Mouse (Mus musculus) liver, embryonic 14.5 days (tissue): ENCODE measurements around the gene Mpnd. TPM values are rescaled to one million over a fixed set of nuclear protein-coding genes. Genes with fewer than 3 reads are reported as not detected.

ENCODE experiments used
- ATAC-seq: fragments of 200-750 bp; cut with Nextera tagmentation; 2 replicates; pipeline ENCODE4 v1.8.0; 2017; ENCODE audit warnings: moderate number of reproducible peaks, mild to moderate bottlenecking, moderate library complexity; ENCODE audit not compliant: insufficient read depth
- DNase-seq, 3 experiments: peaks; one replicate each; pipeline ENCODE4 v3.0.0-alpha.2; 2012 to 2013; ENCODE audit warnings: low read depth in 3 of 3, low spot score in 3 of 3
- H3K27ac ChIP-seq: fragments of 300-500 bp; sonication (generic); 2 replicates; pipeline ENCODE4 v1.5.1; 2014; ENCODE audit warnings: moderate library complexity, mild to moderate bottlenecking, control low read depth, inconsistent platforms
- H3K27me3 ChIP-seq: fragments of 300-500 bp; sonication (generic); 2 replicates; pipeline ENCODE4 v1.6.1; 2014; ENCODE audit warnings: mild to moderate bottlenecking, low read length, moderate library complexity; ENCODE audit not compliant: control insufficient read depth, insufficient read depth
- H3K36me3 ChIP-seq: fragments of 300-500 bp; sonication (generic); replicated peaks from 2 replicates; pipeline ENCODE4 v1.6.1; 2014; ENCODE audit warnings: low read depth; ENCODE audit not compliant: control insufficient read depth, insufficient read depth
- H3K4me1 ChIP-seq, 2 experiments: fragments of 200-500 bp in 1 of 2; fragments of 300-500 bp in 1 of 2; sonication (generic) in 1 of 2; replicated peaks; 2 replicates each; pipeline ENCODE4 v1.6.1; 2012 to 2014; ENCODE audit warnings: antibody characterized with exemption in 1 of 2, inconsistent platforms in 1 of 2, low read length in 1 of 2; ENCODE audit not compliant: control insufficient read depth in 2 of 2, insufficient read depth in 2 of 2
- H3K4me2 ChIP-seq: fragments of 300-500 bp; sonication (generic); 2 replicates; pipeline ENCODE4 v1.6.1; 2014; ENCODE audit warnings: low read depth, mild to moderate bottlenecking, control low read depth, moderate library complexity
- H3K4me3 ChIP-seq, 2 experiments: fragments of 200-500 bp in 1 of 2; fragments of 300-500 bp in 1 of 2; sonication (generic) in 1 of 2; 2 replicates each; pipeline ENCODE4 v1.5.1; 2012 to 2014; ENCODE audit warnings: low read depth in 2 of 2, low read length in 2 of 2, mild to moderate bottlenecking in 2 of 2, control low read depth in 1 of 2, inconsistent platforms in 1 of 2, moderate library complexity in 1 of 2; ENCODE audit not compliant: insufficient read depth in 1 of 2
- H3K9ac ChIP-seq: fragments of 300-500 bp; sonication (generic); replicated peaks from 2 replicates; pipeline ENCODE4 v1.6.1; 2014; ENCODE audit warnings: mild to moderate bottlenecking, control low read depth, moderate library complexity
- H3K9me3 ChIP-seq: fragments of 300-500 bp; sonication (generic); 2 replicates; pipeline ENCODE4 v1.6.1; 2016; ENCODE audit warnings: low read length, mixed read lengths; ENCODE audit not compliant: control insufficient read depth
- CTCF ChIP-seq: IDR thresholded peaks from 2 replicates; pipeline ENCODE4 v1.5.1; 2016; ENCODE audit warnings: antibody characterized with exemption, low read depth, control low read depth
- EP300 ChIP-seq: IDR thresholded peaks from 2 replicates; pipeline ENCODE4 v1.6.1; 2016; ENCODE audit warnings: antibody characterized with exemption, low read depth
- WGBS: fragments of 180-500 bp; shearing (Covaris S2); extraction: QIAGEN DNeasy Blood & Tissue Kit; methylation state at CpG from one replicate; pipeline ENCODE4 v1.1.7; 2014; ENCODE audit not compliant: insufficient replicate concordance; 5-methylcytosine and 5-hydroxymethylcytosine counted together
- polyA plus RNA-seq, 2 experiments: library from polyadenylated mRNA; depleted of rRNA in 1 of 2; stranded (reverse) in 1 of 2; unstranded in 1 of 2; fragments of >200 nt; fragmentation: Nextera tagmentation in 1 of 2; extraction: Ambion mirVana in 1 of 2; gene quantifications; 2 replicates each; pipeline versions ENCODE4 v1.2.1 to v1.2.3; 2012 to 2014

Gene Mpnd
- polyA plus RNA-seq, 2 experiments: 12.9 to 15.7 TPM

GRCm38 (mm10) chr17:55961631-55962030, 43.9 kb upstream of the Mpnd start:
- H3K4me2 ChIP-seq: no peak overlapping the region
- ATAC-seq (no peak), DNase-seq (no peak)
- H3K27me3 ChIP-seq: no peaks in the 10 kb centered on the region
- no peak overlapping the region for H3K4me3 ChIP-seq
- no peak for TF ChIP-seq CTCF
- no peak for TF ChIP-seq EP300
- H3K4me1 ChIP-seq: peaks cover 6 to 15% of the 10 kb centered on the region in 2 experiments
- no peaks in the 10 kb centered on the region for H3K9me3 ChIP-seq
- peaks cover 2% of the 10 kb centered on the region for H3K36me3 ChIP-seq
- no peak overlapping the region for H3K9ac ChIP-seq
- no peak overlapping the region for H3K27ac ChIP-seq
- WGBS: 84% methylated on average over 7 of the region's 7 CpGs

DNA sequence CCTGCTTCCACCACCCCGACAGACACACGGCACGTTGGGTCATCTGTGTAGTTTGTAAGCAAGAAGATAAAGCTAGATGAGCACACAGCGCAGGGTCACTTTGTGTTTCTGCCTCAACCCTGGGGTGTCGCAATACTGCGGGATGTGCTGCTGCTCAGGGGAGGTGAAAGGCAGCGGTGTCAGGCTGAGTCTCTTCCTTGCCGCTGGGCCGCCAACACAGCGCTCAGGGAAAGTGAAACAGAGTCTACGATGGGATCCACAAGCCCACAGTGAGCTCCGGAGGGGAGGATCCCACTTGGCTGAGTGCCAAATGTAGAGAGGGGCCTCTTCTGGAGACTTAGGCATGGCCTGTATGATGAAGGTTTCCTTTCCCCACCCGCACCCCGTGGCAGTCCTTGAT, 42.3 kb upstream of the Mpnd start:
- H3K9ac ChIP-seq: no peak overlapping the region
- WGBS: 74% methylated on average over 14 of the region's 14 CpGs
- ATAC-seq (no peak), DNase-seq (no peak)
- H3K4me1 ChIP-seq: peaks cover 6 to 14% of the 10 kb centered on the region in 2 experiments
- no peaks in the 10 kb centered on the region for H3K27me3 ChIP-seq
- H3K9me3 ChIP-seq: no peaks in the 10 kb centered on the region
- H3K4me2 ChIP-seq: peak overlapping the region; percentile 15; the same call in 1 of the 2 replicates
- no peak overlapping the region for H3K27ac ChIP-seq
- no peak for TF ChIP-seq EP300
- no peak for TF ChIP-seq CTCF
- H3K36me3 ChIP-seq: peaks cover 3% of the 10 kb centered on the region
- no peak overlapping the region for H3K4me3 ChIP-seq

- peaks cover 3% of the 10 kb centered on the region for H3K36me3 ChIP-seq
- ATAC-seq: no peak
These were observed 41.0 kb upstream of the Mpnd start for GRCm38 (mm10) chr17:55964496-55964895.

GRCm38 (mm10) chr17:55964996-55965395, 40.5 kb upstream of the Mpnd start:
- Histone ChIP-seq H3K4me2 (no peak overlapping the region), H3K9me3 (no peaks in the 10 kb centered on the region), H3K9ac (no peak overlapping the region), H3K36me3 (peaks cover 3% of the 10 kb centered on the region), H3K27me3 (peaks cover 5% of the 10 kb centered on the region), H3K27ac (no peak overlapping the region), H3K4me3 (no peak overlapping the region), H3K4me1 (peaks cover 3 to 4% of the 10 kb centered on the region in 2 experiments)
- ATAC-seq (no peak), DNase-seq (no peak)
- WGBS: 70% methylated on average over 9 of the region's 9 CpGs
- TF ChIP-seq EP300 (no peak), CTCF (no peak; the same call in 1 of the 2 replicates)

More at GRCm38 (mm10) chr17:55964496-55964895, 41.0 kb upstream of the Mpnd start:
- Histone ChIP-seq H3K4me2 (no peak overlapping the region), H3K9me3 (no peaks in the 10 kb centered on the region), H3K27me3 (peaks cover under 1% of the 10 kb centered on the region), H3K9ac (no peak overlapping the region), H3K4me1 (peaks cover 6 to 9% of the 10 kb centered on the region in 2 experiments), H3K4me3 (no peak overlapping the region), H3K27ac (no peak overlapping the region)
- 91% methylated on average over 10 of the region's 10 CpGs for WGBS
- TF ChIP-seq EP300 (no peak), CTCF (no peak)
- DNase-seq: no peak

- WGBS: 81% methylated on average over 4 of the region's 4 CpGs
- Histone ChIP-seq H3K4me1 (no peaks in the 10 kb centered on the region), H3K27me3 (peaks cover 24% of the 10 kb centered on the region), H3K4me3 (no peak overlapping the region), H3K4me2 (no peak overlapping the region), H3K9me3 (no peaks in the 10 kb centered on the region), H3K36me3 (peaks cover 3% of the 10 kb centered on the region), H3K9ac (no peak overlapping the region), H3K27ac (no peak overlapping the region)
- DNase-seq: no peak
- ATAC-seq: no peak
- no peak for TF ChIP-seq CTCF
- TF ChIP-seq EP300: no peak
These were observed 38.3 kb upstream of the Mpnd start for GRCm38 (mm10) chr17:55967186-55967585.
